30 mouse cellular contexts compared by ENCODE assay signal in the genomic region with DNA sequence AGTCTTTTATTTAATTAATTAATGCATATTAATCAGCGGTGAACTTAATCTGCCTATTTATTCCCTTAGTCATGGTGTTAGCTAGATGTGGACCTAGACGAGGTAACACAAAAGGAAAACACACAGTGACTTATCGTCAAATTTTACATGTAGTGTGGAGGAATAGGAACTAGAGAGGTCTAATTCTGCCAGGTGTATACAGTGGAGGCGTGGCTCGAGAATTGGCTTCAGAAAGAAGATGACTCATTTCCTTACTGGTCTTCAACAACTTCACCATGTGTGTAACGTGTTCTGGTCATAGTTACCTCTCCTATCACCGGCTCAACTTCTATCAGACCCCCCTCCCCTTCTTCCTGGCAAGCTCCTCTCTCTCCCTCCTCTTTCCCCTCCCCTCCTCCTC. TPM values are rescaled to one million over a fixed set of nuclear protein-coding genes. Genes with fewer than 3 reads are reported as not detected.
DNase-seq lines count a peak whose midpoint lies in the region; ATAC-seq and TF ChIP-seq lines count a peak whose summit lies in the region.
"Had no signal": no experiment of that assay in that cellular context is flagged by ENCODE, and none has a peak within 500 bp of the region (broad histone marks: within the 10 kb centered on the region; RNA-seq: fewer than 3 reads in every experiment).

No protein-coding gene starts in this region.

- 0 out of 2 replicates have a peak, but pooled peaks cover 7% of the 10 kb centered on the region for H3K4me1 ChIP-seq in intestine, embryonic 15.5 days (replicated peaks)
- H3K4me1 ChIP-seq in intestine, postnatal 0 days (replicated peaks; ENCODE audit: control insufficient read depth, insufficient read depth, low read length), result 0 out of 2 replicates have a peak, but pooled peaks cover 2% of the 10 kb centered on the region
- no peaks in the 10 kb centered on the region for H3K4me1 ChIP-seq in stomach, postnatal 0 days (replicated peaks; ENCODE audit: control insufficient read depth, insufficient read depth)
- peaks cover 14% of the 10 kb centered on the region for H3K4me1 ChIP-seq in midbrain, embryonic 16.5 days (ENCODE audit: control insufficient read depth, insufficient read depth, low read length)

- H3K4me3 ChIP-seq in intestine, embryonic 15.5 days (replicated peaks), result no peak overlapping the region
- no peak overlapping the region for H3K4me3 ChIP-seq in intestine, postnatal 0 days (ENCODE audit: low read depth, low read length)
- no peak overlapping the region for H3K4me3 ChIP-seq in stomach, postnatal 0 days (ENCODE audit: low read depth, low read length)
- H3K4me3 ChIP-seq in midbrain, embryonic 16.5 days (ENCODE audit: low read depth, low read length), result no peak overlapping the region
- H3K4me3 ChIP-seq: embryonic facial prominence, embryonic 13.5 days; embryonic facial prominence, embryonic 15.5 days; erythroblast, embryonic 14.5 days; forebrain, embryonic 10.5 days; forebrain, embryonic 12.5 days had no signal

- peak; percentile 6 for DNase-seq in A20 (ENCODE audit: low read depth, low spot score)
- peak; percentile 57 for DNase-seq in stomach, postnatal 0 days (ENCODE audit: low spot score)
- DNase-seq in left cerebral cortex, postnatal 14 days (ENCODE audit: low spot score in 2 of 2), result no peak
- DNase-seq in thymus, postnatal 14 days, result no peak
- DNase-seq in lung, postnatal 25 days (ENCODE audit: low spot score), result no peak
- DNase-seq: adrenal gland, postnatal 10 days; adrenal gland, postnatal 25 days; cerebellum, adult 11 months; cerebellum, adult 18-20 months; cerebellum, adult 8-10 months; cerebellum, adult 9-11 months; cerebellum, postnatal 14 days; cerebellum, postnatal 36 days; embryo, embryonic 11 days had no signal

- ATAC-seq in intestine, embryonic 15.5 days, result peak; percentile 42; the same call in 1 of the 2 replicates
- peak; percentile 20; the same call in 1 of the 2 replicates for ATAC-seq in intestine, postnatal 0 days
- peak; percentile 84 for ATAC-seq in stomach, postnatal 0 days (ENCODE audit: low FRiP score, low TSS enrichment)
- ATAC-seq in midbrain, embryonic 16.5 days, result no peak
- ATAC-seq: activated CD4-positive, CD25-positive, alpha-beta regulatory T cell, adult 4 months; forebrain, embryonic 14.5 days; forebrain, embryonic 16.5 days; Patski had no signal

- H3K27me3 ChIP-seq in intestine, embryonic 15.5 days (replicated peaks), result peaks cover 18% of the 10 kb centered on the region
- 0 out of 2 replicates have a peak, but pooled peaks cover 3% of the 10 kb centered on the region for H3K27me3 ChIP-seq in intestine, postnatal 0 days (replicated peaks; ENCODE audit: control insufficient read depth, insufficient read depth, low read length)
- no peaks in the 10 kb centered on the region for H3K27me3 ChIP-seq in stomach, postnatal 0 days (ENCODE audit: control insufficient read depth, insufficient read depth, low read length)
- H3K27me3 ChIP-seq in midbrain, embryonic 16.5 days (ENCODE audit: control insufficient read depth, insufficient read depth, low read depth, low read length), result peaks cover 42% of the 10 kb centered on the region

- no peaks in the 10 kb centered on the region for H3K9me3 ChIP-seq in intestine, embryonic 15.5 days
- no peaks in the 10 kb centered on the region for H3K9me3 ChIP-seq in intestine, postnatal 0 days (ENCODE audit: control insufficient read depth)
- H3K9me3 ChIP-seq in stomach, postnatal 0 days (ENCODE audit: control insufficient read depth, low read length), result no peaks in the 10 kb centered on the region
- H3K9me3 ChIP-seq in midbrain, embryonic 16.5 days (replicated peaks; ENCODE audit: control insufficient read depth, low read length, poor library complexity, severe bottlenecking), result no peaks in the 10 kb centered on the region
- H3K9me3 ChIP-seq: embryonic facial prominence, embryonic 13.5 days; embryonic facial prominence, embryonic 15.5 days; forebrain, embryonic 10.5 days; forebrain, embryonic 12.5 days; G1E had no signal

- intact Hi-C loops in left cerebral cortex, postnatal 14 days (cut with DNase I), result no loop called here

- H3K36me3 ChIP-seq in intestine, embryonic 15.5 days, result no peaks in the 10 kb centered on the region
- no peaks in the 10 kb centered on the region for H3K36me3 ChIP-seq in intestine, postnatal 0 days (ENCODE audit: control insufficient read depth, insufficient read depth)
- H3K36me3 ChIP-seq in stomach, postnatal 0 days (ENCODE audit: control insufficient read depth, insufficient read depth, low read length), result no peaks in the 10 kb centered on the region
- H3K36me3 ChIP-seq in midbrain, embryonic 16.5 days (ENCODE audit: control insufficient read depth, insufficient read depth, low read length), result no peaks in the 10 kb centered on the region
- H3K36me3 ChIP-seq: embryonic facial prominence, embryonic 13.5 days; embryonic facial prominence, embryonic 15.5 days; forebrain, embryonic 10.5 days; forebrain, embryonic 12.5 days; G1E had no signal

- WGBS in intestine, embryonic 15.5 days, result 58% methylated on average over 7 of the region's 7 CpGs
- 41% methylated on average over 7 of the region's 7 CpGs for WGBS in intestine, postnatal 0 days
- WGBS in stomach, postnatal 0 days, result 48% methylated on average over 7 of the region's 7 CpGs
- 84% methylated on average over 7 of the region's 7 CpGs for WGBS in midbrain, embryonic 16.5 days

- no peak overlapping the region for H3K9ac ChIP-seq in intestine, embryonic 15.5 days
- no peak overlapping the region for H3K9ac ChIP-seq in intestine, postnatal 0 days (ENCODE audit: low read depth, low read length)
- no peak overlapping the region for H3K9ac ChIP-seq in stomach, postnatal 0 days (ENCODE audit: low read length)
- H3K9ac ChIP-seq in midbrain, embryonic 16.5 days (ENCODE audit: low read depth, low read length), result no peak overlapping the region
- H3K9ac ChIP-seq: embryonic facial prominence, embryonic 13.5 days; embryonic facial prominence, embryonic 15.5 days; forebrain, embryonic 12.5 days had no signal

- no peak for TF ChIP-seq CTCF in intestine, postnatal 0 days (IDR thresholded peaks at IDR 0.05; ENCODE audit: low read depth)
- no peak for TF ChIP-seq CTCF in stomach, postnatal 0 days (IDR thresholded peaks at IDR 0.05; ENCODE audit: low read depth)

- TF ChIP-seq EP300 in stomach, postnatal 0 days (optimal IDR thresholded peaks at IDR 0.05), result no peak

- no peak overlapping the region for H3K4me2 ChIP-seq in intestine, embryonic 15.5 days (replicated peaks)
- no peak overlapping the region for H3K4me2 ChIP-seq in intestine, postnatal 0 days (replicated peaks; ENCODE audit: low read depth)
- H3K4me2 ChIP-seq in stomach, postnatal 0 days (replicated peaks; ENCODE audit: low read depth), result no peak overlapping the region
- no peak overlapping the region for H3K4me2 ChIP-seq in midbrain, embryonic 16.5 days (ENCODE audit: low read length)
- H3K4me2 ChIP-seq: embryonic facial prominence, embryonic 13.5 days; embryonic facial prominence, embryonic 15.5 days; forebrain, embryonic 12.5 days had no signal

- no peak overlapping the region for H3K27ac ChIP-seq in intestine, embryonic 15.5 days
- no peak overlapping the region for H3K27ac ChIP-seq in intestine, postnatal 0 days (ENCODE audit: low read depth, low read length)
- H3K27ac ChIP-seq in stomach, postnatal 0 days (replicated peaks), result 0 out of 2 replicates have a peak overlapping the region, but pooled peaks have one; percentile 5
- H3K27ac ChIP-seq in midbrain, embryonic 16.5 days (ENCODE audit: low read length), result no peak overlapping the region
- H3K27ac ChIP-seq: embryonic facial prominence, embryonic 13.5 days; embryonic facial prominence, embryonic 15.5 days; forebrain, embryonic 10.5 days; forebrain, embryonic 12.5 days had no signal

RNA-seq across cellular contexts. Expression of a gene that starts 2.5 kb away (rescaled TPM):
- 45.1 and 46.1 TPM in 2 replicates for polyA plus RNA-seq in intestine, embryonic 15.5 days (2015; fragmentation: Nextera tagmentation; extraction: Ambion mirVana)
- polyA plus RNA-seq in intestine, postnatal 0 days (2015; fragmentation: Nextera tagmentation; extraction: Ambion mirVana), result 69.7 and 77.5 TPM in 2 replicates
- 56.4 and 62.8 TPM in 2 replicates for polyA plus RNA-seq in stomach, postnatal 0 days (2015; fragmentation: Nextera tagmentation; extraction: Ambion mirVana)
- total RNA-seq in left cerebral cortex, postnatal 14 days (2021), result under 1 TPM; 0.11 to 0.66 TPM
- polyA plus RNA-seq in midbrain, embryonic 16.5 days (2015; fragmentation: Nextera tagmentation; extraction: Ambion mirVana), result not detected in 2 replicates
- total RNA-seq: adrenal gland, adult 18-20 months; adrenal gland, postnatal 25 days; common myeloid progenitor, adult 5-6 weeks had no signal
- polyA plus RNA-seq: activated CD4-positive, CD25-positive, alpha-beta regulatory T cell, adult 4 months; C2C12; forebrain, embryonic 14.5 days; forebrain, embryonic 16.5 days; G1E had no signal

Comparison
In these comparisons a context has a peak if more than half of its experiments do, and no peak if none do; other contexts are left out.
1. DNase-seq: peak in A20 (single experiment) and stomach, postnatal 0 days (single experiment); none in left cerebral cortex, postnatal 14 days (0 of 2), thymus, postnatal 14 days (single experiment) and lung, postnatal 25 days (single experiment).
2. RNA of a gene that starts 2.5 kb away (polyA plus RNA-seq): 69.7 to 77.5 TPM in intestine, postnatal 0 days, 56.4 to 62.8 TPM in stomach, postnatal 0 days and 45.1 to 46.1 TPM in intestine, embryonic 15.5 days; not detected in midbrain, embryonic 16.5 days; every median in the first group is over 10 times any median in the second.